Mouse (Mus musculus): ENCODE measurements around the gene Sptbn4. TPM values are rescaled to one million over a fixed set of nuclear protein-coding genes. Genes with fewer than 3 reads are reported as not detected.

The Sptbn4 gene
- polyA plus RNA-seq, 1 experiment = 0.23 TPM

DNA sequence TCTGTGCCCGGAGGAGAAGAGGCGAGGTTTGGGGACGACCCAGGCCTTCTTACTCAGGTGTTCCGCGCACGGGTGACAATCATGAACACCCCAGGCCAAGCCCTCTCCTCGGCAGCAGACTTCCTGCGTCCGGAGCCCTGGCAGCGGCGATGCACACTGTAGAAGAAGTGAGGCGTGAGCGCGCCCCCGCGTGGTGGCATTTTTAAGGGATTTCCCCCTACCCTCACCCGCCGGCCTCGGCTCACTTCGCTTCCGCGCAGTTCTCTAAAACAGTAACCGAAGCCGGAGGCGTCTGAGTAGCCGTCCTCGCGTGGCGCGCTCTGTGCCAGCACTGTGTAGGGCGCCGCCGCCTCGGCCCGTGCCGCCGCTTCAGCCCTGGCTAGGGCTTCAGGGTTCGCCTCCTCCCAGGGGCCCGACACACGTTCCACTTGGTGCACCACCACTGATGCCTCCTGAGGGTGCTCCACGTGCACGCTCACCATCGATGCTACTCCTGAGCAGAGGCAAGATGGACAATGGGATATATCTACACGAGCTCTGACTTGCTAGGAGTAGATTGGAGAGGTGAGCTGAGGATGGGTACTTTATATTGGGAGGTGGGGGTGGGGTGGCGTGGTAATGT is 118.0 kb downstream of the Sptbn4 start:
- peaks cover 30% of the 10 kb centered on the region for H3K4me1 ChIP-seq (ENCODE audit: control insufficient read depth, insufficient read depth, insufficient read length)
- H3K36me3 ChIP-seq (ENCODE audit: control insufficient read depth, insufficient read depth, low read length) = no peaks in the 10 kb centered on the region
- H3K27me3 ChIP-seq (ENCODE audit: control insufficient read depth, insufficient read depth, low read length) = peaks cover 8% of the 10 kb centered on the region; the same call in 1 of the 2 replicates
- H3K27ac ChIP-seq (ENCODE audit: insufficient read depth, low read length) = no peak overlapping the region
- peak overlapping the region; percentile 34; the same call in 1 of the 2 replicates for H3K4me3 ChIP-seq (ENCODE audit: extremely low read depth, insufficient read depth, insufficient read length)
- WGBS = 5% methylated on average over 45 of the region's 45 CpGs
- peak; percentile 76 for TF ChIP-seq CTCF (IDR thresholded peaks at IDR 0.05; ENCODE audit: extremely low read depth, insufficient read depth, insufficient read length, insufficient replicate concordance)
- no peak for TF ChIP-seq POLR2A (IDR thresholded peaks at IDR 0.05; ENCODE audit: low read depth, low read length)
- peak; percentile 76 to 91 for DNase-seq (ENCODE audit: low read depth in 1 of 2, low spot score in 2 of 2)

DNA sequence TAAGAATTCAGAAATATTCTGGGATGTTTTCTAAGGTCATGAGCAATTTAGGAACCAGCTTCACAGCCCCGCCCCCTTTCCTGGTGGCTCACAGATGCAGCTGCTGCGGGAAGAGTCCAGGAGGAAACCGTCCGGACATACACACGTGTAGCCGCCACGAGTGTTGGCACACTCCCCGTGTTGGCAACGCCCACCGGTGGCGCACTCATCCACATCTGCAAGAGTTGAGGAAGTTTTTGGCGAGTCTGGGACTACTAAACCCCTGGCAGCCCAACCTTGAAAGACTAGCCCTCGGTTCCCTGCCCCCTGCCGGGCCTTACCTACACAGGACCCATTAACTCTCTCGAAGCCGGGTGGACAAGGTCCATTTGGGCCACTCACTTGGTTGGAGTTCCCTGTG is 118.8 kb downstream of the Sptbn4 start:
- Histone ChIP-seq H3K4me3 (ENCODE audit: extremely low read depth, insufficient read depth, insufficient read length) (no peak overlapping the region), H3K27me3 (ENCODE audit: control insufficient read depth, insufficient read depth, low read length) (peaks cover 5% of the 10 kb centered on the region; the same call in 1 of the 2 replicates), H3K36me3 (ENCODE audit: control insufficient read depth, insufficient read depth, low read length) (no peaks in the 10 kb centered on the region), H3K4me1 (ENCODE audit: control insufficient read depth, insufficient read depth, insufficient read length) (peaks cover 30% of the 10 kb centered on the region), H3K27ac (ENCODE audit: insufficient read depth, low read length) (no peak overlapping the region)
- TF ChIP-seq CTCF (IDR thresholded peaks at IDR 0.05; ENCODE audit: extremely low read depth, insufficient read depth, insufficient read length, insufficient replicate concordance) (no peak), POLR2A (IDR thresholded peaks at IDR 0.05; ENCODE audit: low read depth, low read length) (no peak)
- 25% methylated on average over 16 of the region's 16 CpGs for WGBS
- no peak for DNase-seq (ENCODE audit: low read depth in 1 of 2, low spot score in 2 of 2)

DNA sequence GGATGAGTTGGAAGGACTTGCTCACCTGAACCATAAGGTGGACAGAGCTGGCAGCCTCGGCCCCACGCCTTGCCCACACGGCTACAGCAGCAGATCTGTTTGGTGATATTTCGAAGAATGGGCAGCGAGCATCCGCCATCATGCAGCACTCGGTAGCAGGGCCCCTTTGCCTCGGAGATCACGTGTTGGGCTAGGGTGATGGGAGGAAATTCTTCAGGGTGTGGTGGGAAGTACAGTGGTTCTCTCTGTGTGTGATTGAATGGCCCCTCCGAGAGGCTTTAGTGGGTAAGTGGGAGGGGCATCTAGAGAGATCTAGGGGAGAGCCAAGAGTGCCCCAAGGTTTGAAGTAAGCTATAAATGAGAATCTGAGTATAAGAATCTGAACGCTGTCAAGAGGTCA is 119.3 kb downstream of the Sptbn4 start:
- Histone ChIP-seq H3K27ac (ENCODE audit: insufficient read depth, low read length) (no peak overlapping the region), H3K4me1 (ENCODE audit: control insufficient read depth, insufficient read depth, insufficient read length) (peaks cover 28% of the 10 kb centered on the region), H3K27me3 (ENCODE audit: control insufficient read depth, insufficient read depth, low read length) (peaks cover under 1% of the 10 kb centered on the region; the same call in 1 of the 2 replicates), H3K4me3 (ENCODE audit: extremely low read depth, insufficient read depth, insufficient read length) (no peak overlapping the region), H3K36me3 (ENCODE audit: control insufficient read depth, insufficient read depth, low read length) (no peaks in the 10 kb centered on the region)
- WGBS = 72% methylated on average over 11 of the region's 11 CpGs
- no peak for DNase-seq (ENCODE audit: low read depth in 1 of 2, low spot score in 2 of 2)
- TF ChIP-seq POLR2A (IDR thresholded peaks at IDR 0.05; ENCODE audit: low read depth, low read length) = no peak
- TF ChIP-seq CTCF (IDR thresholded peaks at IDR 0.05; ENCODE audit: extremely low read depth, insufficient read depth, insufficient read length, insufficient replicate concordance) = no peak

DNA sequence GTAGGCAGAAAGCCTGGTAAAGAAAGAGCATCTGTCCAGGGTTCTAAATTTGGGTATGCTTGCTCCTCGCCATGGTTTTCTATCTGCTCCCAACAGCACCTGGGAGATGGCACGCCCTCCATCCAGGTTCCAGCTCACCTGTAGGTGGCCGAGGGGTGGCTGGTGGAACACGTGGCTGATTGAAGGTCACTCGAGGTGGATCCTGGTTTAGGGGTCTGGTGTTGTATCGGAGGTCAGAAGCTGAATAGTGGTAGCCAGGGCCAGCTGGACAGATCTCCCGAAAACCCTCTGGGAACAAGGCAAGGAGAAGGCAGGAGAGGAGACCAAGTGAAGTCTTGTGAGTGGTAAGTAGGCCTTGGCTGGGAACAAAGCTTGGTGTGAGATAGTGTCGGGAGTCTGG is 120.0 kb downstream of the Sptbn4 start:
- no peak overlapping the region for H3K27ac ChIP-seq (ENCODE audit: insufficient read depth, low read length)
- no peaks in the 10 kb centered on the region; the same call in 1 of the 2 replicates for H3K27me3 ChIP-seq (ENCODE audit: control insufficient read depth, insufficient read depth, low read length)
- no peak for DNase-seq (ENCODE audit: low read depth in 1 of 2, low spot score in 2 of 2)
- H3K4me3 ChIP-seq (ENCODE audit: extremely low read depth, insufficient read depth, insufficient read length) = no peak overlapping the region
- no peaks in the 10 kb centered on the region for H3K36me3 ChIP-seq (ENCODE audit: control insufficient read depth, insufficient read depth, low read length)
- TF ChIP-seq CTCF (IDR thresholded peaks at IDR 0.05; ENCODE audit: extremely low read depth, insufficient read depth, insufficient read length, insufficient replicate concordance) = no peak
- TF ChIP-seq POLR2A (IDR thresholded peaks at IDR 0.05; ENCODE audit: low read depth, low read length) = no peak
- peaks cover 23% of the 10 kb centered on the region for H3K4me1 ChIP-seq (ENCODE audit: control insufficient read depth, insufficient read depth, insufficient read length)
- WGBS = 92% methylated on average over 8 of the region's 8 CpGs

DNA sequence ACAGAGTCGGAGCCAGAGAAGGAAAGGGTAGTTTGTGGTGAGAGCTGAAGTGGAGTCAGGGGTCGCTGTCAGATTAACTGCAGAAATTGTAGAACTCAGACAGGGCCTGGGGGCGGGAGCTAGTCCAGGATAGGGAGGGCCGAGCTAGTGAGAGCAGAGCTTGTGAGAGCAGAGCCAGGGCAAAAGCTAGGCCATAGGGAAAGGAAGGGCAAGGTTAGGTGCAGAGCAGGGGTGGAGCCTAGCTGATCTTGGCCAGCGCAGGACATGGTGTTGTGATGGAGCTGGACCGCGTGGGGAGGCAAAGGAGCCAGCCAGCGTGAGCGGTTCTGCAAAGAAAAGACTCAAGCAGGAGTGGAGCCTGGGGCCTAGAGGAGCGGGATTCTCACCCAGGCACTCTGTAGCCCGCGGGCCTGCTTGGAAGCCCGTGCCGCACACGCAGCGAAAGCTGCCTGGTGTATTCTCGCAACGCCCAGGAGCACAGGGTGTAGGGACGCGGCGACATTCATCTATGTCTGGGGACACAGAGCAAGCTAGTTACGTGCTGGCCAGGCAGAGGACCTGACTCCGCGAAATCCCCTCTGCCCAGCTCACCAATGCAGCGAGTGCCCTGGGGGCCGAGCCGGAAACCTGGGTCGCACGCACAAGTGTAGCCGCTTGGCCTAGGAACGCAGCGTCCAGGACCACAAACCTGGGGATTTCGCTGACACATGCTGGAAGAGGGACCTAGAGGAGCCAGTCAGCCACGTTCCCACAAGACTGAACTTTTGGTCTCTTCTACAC is 121.2 kb downstream of the Sptbn4 start:
- Histone ChIP-seq H3K27me3 (ENCODE audit: control insufficient read depth, insufficient read depth, low read length) (no peaks in the 10 kb centered on the region), H3K4me3 (ENCODE audit: extremely low read depth, insufficient read depth, insufficient read length) (no peak overlapping the region), H3K27ac (ENCODE audit: insufficient read depth, low read length) (no peak overlapping the region), H3K36me3 (ENCODE audit: control insufficient read depth, insufficient read depth, low read length) (no peaks in the 10 kb centered on the region), H3K4me1 (ENCODE audit: control insufficient read depth, insufficient read depth, insufficient read length) (peaks cover 16% of the 10 kb centered on the region)
- 61% methylated on average over 34 of the region's 34 CpGs for WGBS
- DNase-seq (ENCODE audit: low read depth in 1 of 2, low spot score in 2 of 2) = no peak
- TF ChIP-seq POLR2A (IDR thresholded peaks at IDR 0.05; ENCODE audit: low read depth, low read length) = no peak
- no peak for TF ChIP-seq CTCF (IDR thresholded peaks at IDR 0.05; ENCODE audit: extremely low read depth, insufficient read depth, insufficient read length, insufficient replicate concordance)

DNA sequence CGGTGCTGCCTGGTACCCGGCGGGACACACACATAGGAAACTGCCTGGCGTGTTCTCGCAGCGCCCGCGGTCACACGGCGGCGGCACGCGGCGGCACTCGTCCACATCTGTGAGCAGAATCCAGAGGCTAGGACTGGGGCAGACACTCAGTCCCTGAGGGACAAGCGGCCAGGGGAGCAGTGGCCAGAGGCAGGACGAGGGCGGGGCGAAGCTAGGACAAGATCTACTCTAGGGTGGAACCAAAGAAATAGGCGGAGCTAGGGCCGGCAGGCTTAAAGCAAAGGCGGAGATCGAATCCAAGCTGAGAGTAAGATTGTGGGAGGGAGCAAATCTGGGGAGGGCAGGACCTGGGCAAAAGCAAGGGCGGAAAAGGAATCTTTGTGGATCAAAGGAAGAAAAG is 121.8 kb downstream of the Sptbn4 start:
- Histone ChIP-seq H3K36me3 (ENCODE audit: control insufficient read depth, insufficient read depth, low read length) (no peaks in the 10 kb centered on the region), H3K27ac (ENCODE audit: insufficient read depth, low read length) (no peak overlapping the region), H3K4me3 (ENCODE audit: extremely low read depth, insufficient read depth, insufficient read length) (peak overlapping the region; percentile 19; the same call in 1 of the 2 replicates), H3K4me1 (ENCODE audit: control insufficient read depth, insufficient read depth, insufficient read length) (peaks cover 13% of the 10 kb centered on the region), H3K27me3 (ENCODE audit: control insufficient read depth, insufficient read depth, low read length) (no peaks in the 10 kb centered on the region)
- no peak for TF ChIP-seq CTCF (IDR thresholded peaks at IDR 0.05; ENCODE audit: extremely low read depth, insufficient read depth, insufficient read length, insufficient replicate concordance)
- TF ChIP-seq POLR2A (IDR thresholded peaks at IDR 0.05; ENCODE audit: low read depth, low read length) = no peak
- 3% methylated on average over 24 of the region's 24 CpGs for WGBS
- DNase-seq (ENCODE audit: low read depth in 1 of 2, low spot score in 2 of 2) = no peak

DNA sequence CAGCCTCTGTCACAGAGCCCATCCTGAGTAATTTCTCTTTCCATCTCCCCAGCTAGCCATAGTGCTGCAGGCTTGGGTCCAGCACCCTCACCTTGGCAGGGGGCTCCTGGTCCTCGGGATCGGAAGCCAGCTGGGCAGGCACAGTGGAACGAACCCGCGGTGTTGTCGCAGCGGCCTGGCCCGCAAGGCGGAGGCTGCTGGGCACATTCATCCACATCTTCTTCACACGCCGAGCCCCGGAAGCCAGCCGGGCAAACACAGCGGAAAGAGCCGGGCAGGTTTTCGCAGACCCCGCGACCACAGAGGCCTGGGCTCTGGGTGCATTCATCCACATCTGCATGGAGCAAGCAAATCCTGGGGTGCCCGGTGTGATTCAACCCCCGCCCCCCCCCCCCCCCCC is 122.6 kb downstream of the Sptbn4 start:
- H3K27me3 ChIP-seq (ENCODE audit: control insufficient read depth, insufficient read depth, low read length) = no peaks in the 10 kb centered on the region
- H3K4me3 ChIP-seq (ENCODE audit: extremely low read depth, insufficient read depth, insufficient read length) = no peak overlapping the region
- H3K36me3 ChIP-seq (ENCODE audit: control insufficient read depth, insufficient read depth, low read length) = no peaks in the 10 kb centered on the region
- 66% methylated on average over 18 of the region's 20 CpGs for WGBS
- peaks cover 13% of the 10 kb centered on the region for H3K4me1 ChIP-seq (ENCODE audit: control insufficient read depth, insufficient read depth, insufficient read length)
- TF ChIP-seq POLR2A (IDR thresholded peaks at IDR 0.05; ENCODE audit: low read depth, low read length) (no peak), CTCF (IDR thresholded peaks at IDR 0.05; ENCODE audit: extremely low read depth, insufficient read depth, insufficient read length, insufficient replicate concordance) (no peak)
- no peak for DNase-seq (ENCODE audit: low read depth in 1 of 2, low spot score in 2 of 2)
- H3K27ac ChIP-seq (ENCODE audit: insufficient read depth, low read length) = no peak overlapping the region

Measured in spleen, adult 2 months (tissue).